Mouse (Mus musculus) midbrain, embryonic 10.5 days (tissue): ENCODE measurements at regions not wholly inside any gene's neighbourhood (a gene's known extent, or its start where the extent isn't known, plus 50 kb on each side); places are given as distances from the start of the nearest gene placed in this dataset.

ENCODE experiments used
- DNase-seq: peaks from one replicate; pipeline ENCODE4 v3.0.0-alpha.2; 2017; ENCODE audit warnings: low spot score
- H3K27ac ChIP-seq: fragments of 300-500 bp; sonication (generic); replicated peaks from 2 replicates; pipeline ENCODE4 v1.5.1; 2016; ENCODE audit warnings: mild to moderate bottlenecking
- H3K27me3 ChIP-seq: fragments of 300-500 bp; sonication (generic); 2 replicates; pipeline ENCODE4 v1.6.1; 2016; ENCODE audit warnings: low read depth, mild to moderate bottlenecking; ENCODE audit not compliant: poor library complexity, severe bottlenecking
- H3K36me3 ChIP-seq: fragments of 300-500 bp; sonication (generic); 2 replicates; pipeline ENCODE4 v1.6.1; 2016; ENCODE audit warnings: mild to moderate bottlenecking, moderate library complexity
- H3K4me1 ChIP-seq: fragments of 300-500 bp; sonication (generic); 2 replicates; pipeline ENCODE4 v1.6.1; 2016
- H3K4me3 ChIP-seq: fragments of 300-500 bp; sonication (generic); 2 replicates; pipeline ENCODE4 v1.5.1; 2016; ENCODE audit warnings: mild to moderate bottlenecking, moderate library complexity
- H3K9me3 ChIP-seq: fragments of 300-500 bp; sonication (generic); replicated peaks from 2 replicates; pipeline ENCODE4 v1.6.1; 2016; ENCODE audit warnings: mild to moderate bottlenecking
- WGBS: fragments of 180-500 bp; shearing (Covaris S2); methylation state at CpG from one replicate; pipeline ENCODE4 v1.1.7; 2016; 5-methylcytosine and 5-hydroxymethylcytosine counted together

GRCm38 (mm10) chr1:94827628-94828027 lies 485.8 kb upstream of the Fam174a start:
- Histone ChIP-seq H3K9me3 (no peaks in the 10 kb centered on the region), H3K27ac (no peak overlapping the region), H3K27me3 (no peaks in the 10 kb centered on the region), H3K36me3 (no peaks in the 10 kb centered on the region), H3K4me3 (no peak overlapping the region), H3K4me1 (no peaks in the 10 kb centered on the region)
- no peak for DNase-seq

- DNase-seq = no peak
- WGBS = 94% methylated on average over 4 of the region's 4 CpGs
- Histone ChIP-seq H3K4me1 (no peaks in the 10 kb centered on the region), H3K27ac (no peak overlapping the region), H3K36me3 (no peaks in the 10 kb centered on the region), H3K9me3 (no peaks in the 10 kb centered on the region), H3K27me3 (no peaks in the 10 kb centered on the region), H3K4me3 (no peak overlapping the region)
These were observed 477.4 kb upstream of the Fam174a start for GRCm38 (mm10) chr1:94835982-94836381.

DNA sequence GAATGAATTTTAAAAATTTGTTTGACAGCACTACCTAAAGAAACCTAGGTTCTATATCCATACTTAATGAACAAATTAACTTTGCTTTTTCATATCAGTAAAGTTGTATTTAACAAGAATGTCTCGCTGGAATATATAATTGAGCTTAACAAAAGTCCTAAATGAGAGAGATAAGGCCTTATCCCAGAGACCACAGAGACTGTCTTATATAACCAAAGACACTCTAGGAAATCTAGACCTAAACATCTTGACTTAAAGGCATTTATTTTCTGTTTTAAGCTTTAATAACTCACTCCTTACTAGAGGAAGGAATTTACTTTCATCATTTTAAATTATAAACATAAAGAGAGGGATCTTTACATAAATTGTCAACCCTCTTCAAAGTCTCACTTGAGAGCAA lies 461.9 kb upstream of the Fam174a start:
- H3K27ac ChIP-seq = no peak overlapping the region
- no peaks in the 10 kb centered on the region for H3K4me1 ChIP-seq
- WGBS = 85% methylated on average over 1 of the region's 1 CpGs
- DNase-seq = no peak
- H3K27me3 ChIP-seq = no peaks in the 10 kb centered on the region
- no peaks in the 10 kb centered on the region for H3K9me3 ChIP-seq
- H3K4me3 ChIP-seq = no peak overlapping the region
- H3K36me3 ChIP-seq = no peaks in the 10 kb centered on the region

- H3K4me3 ChIP-seq = no peak overlapping the region
- WGBS = 100% methylated on average over 2 of the region's 2 CpGs
- DNase-seq = no peak
- no peaks in the 10 kb centered on the region for H3K36me3 ChIP-seq
- no peak overlapping the region for H3K27ac ChIP-seq
- no peaks in the 10 kb centered on the region for H3K27me3 ChIP-seq
- no peaks in the 10 kb centered on the region for H3K4me1 ChIP-seq
- H3K9me3 ChIP-seq = no peaks in the 10 kb centered on the region
These were observed 455.0 kb upstream of the Fam174a start for GRCm38 (mm10) chr1:94858464-94858863.

DNA sequence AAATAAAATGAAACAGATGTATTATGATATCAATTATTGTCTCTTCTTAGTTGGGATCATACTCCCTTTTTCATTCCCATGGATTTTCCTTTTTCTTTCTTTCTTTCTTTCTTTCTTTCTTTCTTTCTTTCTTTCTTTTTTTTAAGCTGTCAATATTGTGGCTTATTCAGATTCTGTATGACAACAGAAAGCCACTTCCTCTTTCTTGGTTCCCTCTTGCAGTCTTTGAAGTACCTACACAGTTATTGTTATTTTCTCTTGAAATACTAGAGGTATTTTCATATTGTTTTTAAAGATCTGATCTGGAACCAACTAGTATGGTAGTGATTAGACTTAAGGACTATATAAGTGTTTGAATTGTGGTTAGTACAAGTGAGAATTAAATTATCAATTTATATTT lies 444.6 kb upstream of the Fam174a start:
- H3K9me3 ChIP-seq = no peaks in the 10 kb centered on the region
- H3K27ac ChIP-seq = no peak overlapping the region
- no peak overlapping the region for H3K4me3 ChIP-seq
- H3K27me3 ChIP-seq = no peaks in the 10 kb centered on the region
- no peaks in the 10 kb centered on the region for H3K36me3 ChIP-seq
- no peak for DNase-seq
- no peaks in the 10 kb centered on the region for H3K4me1 ChIP-seq

DNA sequence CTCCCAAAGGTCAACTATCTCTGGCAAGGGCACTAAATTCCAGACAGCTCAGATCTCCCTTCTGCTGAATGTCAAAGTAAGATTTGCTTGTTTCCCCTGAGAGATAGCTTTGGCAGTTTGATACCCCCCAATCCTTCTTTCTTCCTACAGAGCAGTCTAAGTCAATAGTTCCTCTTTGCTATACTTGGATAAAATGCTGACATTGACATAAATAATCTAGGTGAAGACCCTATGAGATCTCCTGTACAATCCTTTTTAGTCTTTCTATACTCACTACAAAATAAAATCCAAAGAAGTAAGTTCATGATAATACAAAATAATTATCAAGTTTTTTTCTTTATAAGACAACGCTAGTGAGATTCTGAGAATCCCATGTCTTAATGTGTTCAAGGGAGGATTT lies 432.9 kb upstream of the Fam174a start:
- Histone ChIP-seq H3K27me3 (no peaks in the 10 kb centered on the region), H3K4me1 (no peaks in the 10 kb centered on the region), H3K4me3 (no peak overlapping the region), H3K36me3 (no peaks in the 10 kb centered on the region), H3K27ac (no peak overlapping the region), H3K9me3 (no peaks in the 10 kb centered on the region)
- WGBS = 93% methylated on average over 1 of the region's 1 CpGs
- DNase-seq = no peak

DNA sequence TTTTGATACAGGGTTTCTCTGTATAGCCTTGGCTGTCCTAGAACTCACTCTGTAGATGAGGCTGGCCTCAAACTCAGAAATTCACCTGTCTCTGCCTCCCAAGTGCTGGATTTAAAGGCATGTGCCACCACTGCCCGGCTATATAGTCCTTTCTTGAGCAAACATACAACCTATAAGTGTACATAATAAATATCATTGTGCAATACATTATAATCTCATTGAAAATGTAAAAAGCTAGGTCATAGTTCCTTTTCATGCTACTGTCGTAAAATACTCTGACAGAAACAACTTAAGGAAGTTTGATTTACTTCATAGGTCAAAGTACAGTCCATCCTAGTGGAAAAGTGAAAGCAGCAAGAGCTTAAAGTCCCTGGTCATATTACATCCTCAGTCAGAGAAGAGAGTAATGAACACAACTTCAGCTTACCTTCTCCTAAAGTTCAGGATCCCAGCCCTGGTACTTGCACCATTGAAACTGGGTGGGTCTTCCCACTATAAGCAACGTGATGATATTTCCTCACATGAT lies 408.4 kb upstream of the Fam174a start:
- H3K27me3 ChIP-seq = no peaks in the 10 kb centered on the region
- no peak for DNase-seq
- H3K4me1 ChIP-seq = no peaks in the 10 kb centered on the region
- H3K4me3 ChIP-seq = no peak overlapping the region
- no peak overlapping the region for H3K27ac ChIP-seq
- H3K36me3 ChIP-seq = no peaks in the 10 kb centered on the region
- H3K9me3 ChIP-seq = no peaks in the 10 kb centered on the region
- WGBS = 86% methylated on average over 3 of the region's 3 CpGs

DNA sequence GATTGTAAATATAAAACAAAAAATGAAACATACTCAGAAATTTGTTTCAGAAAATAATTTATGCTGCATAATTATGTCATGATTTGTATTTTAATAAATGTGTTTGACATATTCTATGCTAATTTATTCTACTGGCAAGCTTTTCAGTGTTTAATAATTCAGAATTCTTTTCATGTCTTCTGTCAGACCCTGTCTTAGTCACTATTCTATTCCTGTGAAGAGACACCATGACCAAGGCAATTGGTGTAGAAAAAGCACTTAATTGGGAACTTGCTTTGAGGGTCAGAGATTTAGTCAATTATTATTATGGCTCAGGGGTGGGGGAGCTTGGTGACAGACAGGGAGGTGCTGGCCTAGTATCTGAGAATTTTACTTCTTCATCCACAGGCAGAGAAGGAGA lies 402.6 kb upstream of the Fam174a start:
- H3K36me3 ChIP-seq = no peaks in the 10 kb centered on the region
- H3K9me3 ChIP-seq = no peaks in the 10 kb centered on the region
- no peak overlapping the region for H3K4me3 ChIP-seq
- no peaks in the 10 kb centered on the region for H3K27me3 ChIP-seq
- no peaks in the 10 kb centered on the region for H3K4me1 ChIP-seq
- no peak for DNase-seq
- no peak overlapping the region for H3K27ac ChIP-seq
